Mouse (Mus musculus): ENCODE measurements around the gene Cox8b. TPM values are rescaled to one million over a fixed set of nuclear protein-coding genes. Genes with fewer than 3 reads are reported as not detected.

The Cox8b gene
- not detected in 2 replicates for polyA plus RNA-seq (2015; fragmentation: Nextera tagmentation; extraction: Ambion mirVana)

- Histone ChIP-seq H3K4me2 (no peak within 1 kb of the TSS), H3K27ac (no peak within 1 kb of the TSS), H3K9ac (no peak within 1 kb of the TSS), H3K9me3 (replicated peaks) (no peaks in the 10 kb centered on the region), H3K36me3 (ENCODE audit: poor library complexity, severe bottlenecking) (peaks cover 40% of the 10 kb centered on the region), H3K4me3 (no peak within 1 kb of the TSS), H3K4me1 (peaks cover 2% of the 10 kb centered on the region; the same call in 1 of the 2 replicates), H3K27me3 (no peaks in the 10 kb centered on the region)
- WGBS, result 84% methylated on average over 10 of the region's 10 CpGs
- ATAC-seq, result no peak
Measured at GRCm38 (mm10) chr7:140900220-140900619, at the start of gene Cox8b. Cox8b (minus strand) TSS chr7:140900446.

- peaks cover 19% of the 10 kb centered on the region; the same call in 1 of the 2 replicates for H3K36me3 ChIP-seq (ENCODE audit: poor library complexity, severe bottlenecking)
- WGBS, result 87% methylated on average over 6 of the region's 6 CpGs
- no peak overlapping the region for H3K4me2 ChIP-seq
- H3K4me1 ChIP-seq, result peaks cover 12% of the 10 kb centered on the region
- no peak overlapping the region for H3K27ac ChIP-seq
- H3K27me3 ChIP-seq, result no peaks in the 10 kb centered on the region
- no peak for ATAC-seq
- no peak overlapping the region for H3K9ac ChIP-seq
- no peak overlapping the region for H3K4me3 ChIP-seq
- H3K9me3 ChIP-seq (replicated peaks), result no peaks in the 10 kb centered on the region
Measured at GRCm38 (mm10) chr7:140949255-140949654, 49.0 kb upstream of the Cox8b start.

- Histone ChIP-seq H3K9me3 (replicated peaks) (no peaks in the 10 kb centered on the region), H3K27me3 (no peaks in the 10 kb centered on the region), H3K27ac (no peak overlapping the region), H3K36me3 (ENCODE audit: poor library complexity, severe bottlenecking) (peaks cover 19% of the 10 kb centered on the region; the same call in 1 of the 2 replicates), H3K4me2 (no peak overlapping the region), H3K4me3 (no peak overlapping the region), H3K4me1 (peaks cover 10% of the 10 kb centered on the region), H3K9ac (no peak overlapping the region)
- 89% methylated on average over 8 of the region's 8 CpGs for WGBS
- no peak for ATAC-seq
Measured at GRCm38 (mm10) chr7:140948161-140948560, 47.9 kb upstream of the Cox8b start.

- no peak overlapping the region for H3K9ac ChIP-seq
- H3K9me3 ChIP-seq (replicated peaks), result no peaks in the 10 kb centered on the region
- WGBS, result 81% methylated on average over 7 of the region's 7 CpGs
- no peak overlapping the region for H3K4me3 ChIP-seq
- ATAC-seq, result no peak
- no peaks in the 10 kb centered on the region for H3K27me3 ChIP-seq
- H3K27ac ChIP-seq, result no peak overlapping the region
- no peak overlapping the region for H3K4me2 ChIP-seq
- peaks cover 19% of the 10 kb centered on the region; the same call in 1 of the 2 replicates for H3K36me3 ChIP-seq (ENCODE audit: poor library complexity, severe bottlenecking)
- H3K4me1 ChIP-seq, result peaks cover 15% of the 10 kb centered on the region
Measured at GRCm38 (mm10) chr7:140946980-140947379, 46.7 kb upstream of the Cox8b start.

GRCm38 (mm10) chr7:140946311-140946710 lies 46.1 kb upstream of the Cox8b start:
- ATAC-seq, result no peak
- WGBS, result 92% methylated on average over 10 of the region's 10 CpGs
- no peak overlapping the region for H3K4me3 ChIP-seq

GRCm38 (mm10) chr7:140945247-140945646 lies 45.0 kb upstream of the Cox8b start:
- Histone ChIP-seq H3K27ac (no peak overlapping the region), H3K36me3 (ENCODE audit: poor library complexity, severe bottlenecking) (peaks cover 19% of the 10 kb centered on the region; the same call in 1 of the 2 replicates), H3K4me1 (peaks cover 15% of the 10 kb centered on the region), H3K9ac (no peak overlapping the region), H3K27me3 (no peaks in the 10 kb centered on the region), H3K9me3 (replicated peaks) (no peaks in the 10 kb centered on the region), H3K4me3 (no peak overlapping the region), H3K4me2 (no peak overlapping the region)
- no peak for ATAC-seq
- 91% methylated on average over 5 of the region's 5 CpGs for WGBS

More at GRCm38 (mm10) chr7:140946311-140946710, 46.1 kb upstream of the Cox8b start:
- peaks cover 20% of the 10 kb centered on the region for H3K4me1 ChIP-seq
- no peaks in the 10 kb centered on the region for H3K27me3 ChIP-seq
- no peak overlapping the region for H3K4me2 ChIP-seq
- H3K27ac ChIP-seq, result no peak overlapping the region
- H3K9me3 ChIP-seq (replicated peaks), result no peaks in the 10 kb centered on the region
- peaks cover 19% of the 10 kb centered on the region; the same call in 1 of the 2 replicates for H3K36me3 ChIP-seq (ENCODE audit: poor library complexity, severe bottlenecking)
- no peak overlapping the region for H3K9ac ChIP-seq

GRCm38 (mm10) chr7:140944236-140944635 lies 44.0 kb upstream of the Cox8b start:
- 92% methylated on average over 7 of the region's 7 CpGs for WGBS
- Histone ChIP-seq H3K27ac (no peak overlapping the region), H3K9ac (no peak overlapping the region), H3K4me3 (no peak overlapping the region), H3K4me1 (peaks cover 22% of the 10 kb centered on the region), H3K9me3 (replicated peaks) (no peaks in the 10 kb centered on the region), H3K4me2 (no peak overlapping the region), H3K36me3 (ENCODE audit: poor library complexity, severe bottlenecking) (peaks cover 19% of the 10 kb centered on the region; the same call in 1 of the 2 replicates), H3K27me3 (0 out of 2 replicates have a peak, but pooled peaks cover 3% of the 10 kb centered on the region)
- ATAC-seq, result no peak

GRCm38 (mm10) chr7:140943356-140943755 lies 43.1 kb upstream of the Cox8b start:
- Histone ChIP-seq H3K9me3 (replicated peaks) (no peaks in the 10 kb centered on the region), H3K9ac (no peak overlapping the region), H3K27me3 (0 out of 2 replicates have a peak, but pooled peaks cover 7% of the 10 kb centered on the region), H3K4me1 (peaks cover 25% of the 10 kb centered on the region), H3K36me3 (ENCODE audit: poor library complexity, severe bottlenecking) (peaks cover 13% of the 10 kb centered on the region; the same call in 1 of the 2 replicates), H3K4me3 (no peak overlapping the region), H3K27ac (no peak overlapping the region), H3K4me2 (no peak overlapping the region)
- ATAC-seq, result no peak
- 98% methylated on average over 4 of the region's 4 CpGs for WGBS

- 0 out of 2 replicates have a peak, but pooled peaks cover 7% of the 10 kb centered on the region for H3K27me3 ChIP-seq
- no peak overlapping the region for H3K4me2 ChIP-seq
- no peak for ATAC-seq
- peaks cover 25% of the 10 kb centered on the region for H3K4me1 ChIP-seq
- peaks cover 13% of the 10 kb centered on the region; the same call in 1 of the 2 replicates for H3K36me3 ChIP-seq (ENCODE audit: poor library complexity, severe bottlenecking)
- no peak overlapping the region for H3K4me3 ChIP-seq
- H3K9ac ChIP-seq, result no peak overlapping the region
- H3K9me3 ChIP-seq (replicated peaks), result no peaks in the 10 kb centered on the region
- H3K27ac ChIP-seq, result no peak overlapping the region
- 94% methylated on average over 10 of the region's 10 CpGs for WGBS
Measured at GRCm38 (mm10) chr7:140942811-140943210, 42.6 kb upstream of the Cox8b start.

GRCm38 (mm10) chr7:140942341-140942740 lies 42.1 kb upstream of the Cox8b start:
- no peak overlapping the region for H3K27ac ChIP-seq
- H3K36me3 ChIP-seq (ENCODE audit: poor library complexity, severe bottlenecking), result peaks cover 13% of the 10 kb centered on the region; the same call in 1 of the 2 replicates
- H3K9me3 ChIP-seq (replicated peaks), result no peaks in the 10 kb centered on the region
- peak overlapping the region; percentile 63 for H3K4me2 ChIP-seq
- whole genome bisulfite sequencing, result 64% methylated on average over 9 of the region's 9 CpGs
- peak; percentile 12; the same call in 1 of the 2 replicates for ATAC-seq
- peak overlapping the region; percentile 48 for H3K4me3 ChIP-seq
- H3K27me3 ChIP-seq, result 0 out of 2 replicates have a peak, but pooled peaks cover 7% of the 10 kb centered on the region
- peaks cover 25% of the 10 kb centered on the region for H3K4me1 ChIP-seq
- peak overlapping the region; percentile 70 for H3K9ac ChIP-seq

- WGBS, result 4% methylated on average over 33 of the region's 33 CpGs
- peak; percentile 96 for ATAC-seq
- peaks cover 25% of the 10 kb centered on the region for H3K4me1 ChIP-seq
Measured at GRCm38 (mm10) chr7:140941222-140942051, 41.2 kb upstream of the Cox8b start, which contains the start of gene Pgghg. Pgghg (plus strand) TSS chr7:140941391.

GRCm38 (mm10) chr7:140939669-140940171 lies 39.5 kb upstream of the Cox8b start:
- H3K36me3 ChIP-seq (ENCODE audit: poor library complexity, severe bottlenecking), result no peaks in the 10 kb centered on the region
- H3K27me3 ChIP-seq, result peaks cover 10% of the 10 kb centered on the region; the same call in 1 of the 2 replicates
- 16% methylated on average over 7 of the region's 8 CpGs for WGBS

More at GRCm38 (mm10) chr7:140941222-140942051, 41.2 kb upstream of the Cox8b start, which contains the start of gene Pgghg:
- no peaks in the 10 kb centered on the region for H3K9me3 ChIP-seq (replicated peaks)
- peaks cover 11% of the 10 kb centered on the region; the same call in 1 of the 2 replicates for H3K36me3 ChIP-seq (ENCODE audit: poor library complexity, severe bottlenecking)
- H3K27me3 ChIP-seq, result peaks cover 10% of the 10 kb centered on the region; the same call in 1 of the 2 replicates
- peak within 1 kb of the TSS; percentile 63 for H3K4me2 ChIP-seq
- H3K27ac ChIP-seq, result no peak within 1 kb of the TSS
- H3K4me3 ChIP-seq, result peak within 1 kb of the TSS; percentile 48
- H3K9ac ChIP-seq, result peak within 1 kb of the TSS; percentile 70

More at GRCm38 (mm10) chr7:140939669-140940171, 39.5 kb upstream of the Cox8b start:
- no peak overlapping the region for H3K27ac ChIP-seq
- no peak overlapping the region for H3K4me3 ChIP-seq
- H3K9me3 ChIP-seq (replicated peaks), result no peaks in the 10 kb centered on the region
- ATAC-seq, result no peak
- no peak overlapping the region for H3K9ac ChIP-seq
- peaks cover 25% of the 10 kb centered on the region for H3K4me1 ChIP-seq
- H3K4me2 ChIP-seq, result no peak overlapping the region

Data from forebrain, embryonic 13.5 days (tissue).